ENCODE assay signal across 13 mouse cellular contexts in the genomic region with DNA sequence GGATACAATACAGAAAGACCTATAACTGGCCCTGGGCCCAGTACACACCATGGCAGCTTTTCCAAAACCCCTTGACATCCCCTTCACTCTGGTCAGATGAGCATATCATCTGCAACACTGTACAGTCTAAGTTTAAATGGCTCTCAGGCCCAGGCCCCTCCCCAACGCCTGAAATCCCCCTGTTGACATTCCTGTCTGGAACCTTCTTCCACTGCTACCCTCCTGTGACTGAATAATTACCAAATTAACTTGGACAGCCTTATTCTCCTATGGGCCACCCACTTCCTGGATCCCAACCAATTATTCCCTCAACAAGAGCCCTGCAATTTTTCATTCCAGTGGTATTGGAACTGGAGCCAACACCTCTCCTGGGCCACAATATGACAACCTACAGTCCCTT. TPM values are rescaled to one million over a fixed set of nuclear protein-coding genes. Genes with fewer than 3 reads are reported as not detected.
A peak's percentile ranks its signal among the peaks of the same experiment; 100 is the strongest.
DNase-seq lines count a peak whose midpoint lies in the region; ATAC-seq and TF ChIP-seq lines count a peak whose summit lies in the region.
"Had no signal": no experiment of that assay in that cellular context is flagged by ENCODE, and none has a peak within 500 bp of the region (broad histone marks: within the 10 kb centered on the region; RNA-seq: fewer than 3 reads in every experiment).

No protein-coding gene starts in this region.

- H3K27ac ChIP-seq in intestine, embryonic 14.5 days (ENCODE audit: low read depth), result no peak overlapping the region
- H3K27ac ChIP-seq in intestine, postnatal 0 days (ENCODE audit: low read depth, low read length), result no peak overlapping the region; the same call in 1 of the 2 replicates
- H3K27ac ChIP-seq in lung, embryonic 16.5 days (ENCODE audit: low read length), result peak overlapping the region; percentile 24
- no peak overlapping the region for H3K27ac ChIP-seq in embryonic facial prominence, embryonic 15.5 days (replicated peaks)
- H3K27ac ChIP-seq in stomach, embryonic 16.5 days (ENCODE audit: low read length), result no peak overlapping the region
- H3K27ac ChIP-seq: layer of hippocampus, adult 2 months; midbrain, embryonic 13.5 days had no signal

- 0 out of 2 replicates have a peak overlapping the region, but pooled peaks have one; percentile 55 for H3K4me3 ChIP-seq in intestine, embryonic 14.5 days (ENCODE audit: low read depth, low read length)
- H3K4me3 ChIP-seq in intestine, postnatal 0 days (ENCODE audit: low read depth, low read length), result no peak overlapping the region
- H3K4me3 ChIP-seq in lung, embryonic 16.5 days (ENCODE audit: low read length), result peak overlapping the region; percentile 59; the same call in 1 of the 2 replicates
- no peak overlapping the region for H3K4me3 ChIP-seq in embryonic facial prominence, embryonic 15.5 days (replicated peaks)
- 0 out of 2 replicates have a peak overlapping the region, but pooled peaks have one; percentile 63 for H3K4me3 ChIP-seq in stomach, embryonic 16.5 days (replicated peaks; ENCODE audit: low read length)
- H3K4me3 ChIP-seq: erythroblast, embryonic 14.5 days; layer of hippocampus, adult 2 months; midbrain, embryonic 13.5 days had no signal

- peaks cover 38% of the 10 kb centered on the region for H3K9me3 ChIP-seq in intestine, embryonic 14.5 days (ENCODE audit: control insufficient read depth, low read length)
- H3K9me3 ChIP-seq in intestine, postnatal 0 days (ENCODE audit: control insufficient read depth), result no peaks in the 10 kb centered on the region
- H3K9me3 ChIP-seq in lung, embryonic 16.5 days (ENCODE audit: control insufficient read depth, low read length), result peaks cover 28% of the 10 kb centered on the region
- peaks cover 12% of the 10 kb centered on the region for H3K9me3 ChIP-seq in embryonic facial prominence, embryonic 15.5 days (replicated peaks)
- peaks cover 27% of the 10 kb centered on the region for H3K9me3 ChIP-seq in stomach, embryonic 16.5 days (replicated peaks; ENCODE audit: control insufficient read depth, low read length)

- no peak for DNase-seq in intestine, embryonic 14.5 days (ENCODE audit: low spot score)
- DNase-seq in lung, postnatal 14 days, result no peak
- no peak for DNase-seq in urinary bladder, adult 2 months (ENCODE audit: low spot score)
- DNase-seq: adrenal gland, postnatal 14 days; kidney, adult 11 months; liver, postnatal 0 days had no signal

- no peak overlapping the region for H3K9ac ChIP-seq in intestine, embryonic 14.5 days (ENCODE audit: low read length)
- H3K9ac ChIP-seq in intestine, postnatal 0 days (ENCODE audit: low read depth, low read length), result no peak overlapping the region
- no peak overlapping the region for H3K9ac ChIP-seq in lung, embryonic 16.5 days (ENCODE audit: low read length)
- H3K9ac ChIP-seq in embryonic facial prominence, embryonic 15.5 days, result no peak overlapping the region
- no peak overlapping the region for H3K9ac ChIP-seq in stomach, embryonic 16.5 days (ENCODE audit: low read length)
- H3K9ac ChIP-seq: liver, postnatal 0 days; midbrain, embryonic 13.5 days had no signal

- ATAC-seq in intestine, embryonic 14.5 days (replicated peaks; ENCODE audit: low FRiP score, low TSS enrichment, low read depth), result no peak
- ATAC-seq in intestine, postnatal 0 days, result no peak
- ATAC-seq in lung, embryonic 16.5 days (ENCODE audit: low read depth), result no peak
- no peak for ATAC-seq in embryonic facial prominence, embryonic 15.5 days (ENCODE audit: insufficient number of reproducible peaks, low FRiP score, low TSS enrichment, low read depth)
- no peak for ATAC-seq in stomach, embryonic 16.5 days (ENCODE audit: insufficient read depth, low FRiP score)
- ATAC-seq: liver, postnatal 0 days; midbrain, embryonic 13.5 days had no signal

- peaks cover 84% of the 10 kb centered on the region for H3K36me3 ChIP-seq in intestine, embryonic 14.5 days (ENCODE audit: control insufficient read depth, insufficient read depth, low read length)
- H3K36me3 ChIP-seq in intestine, postnatal 0 days (ENCODE audit: control insufficient read depth, insufficient read depth), result peaks cover 27% of the 10 kb centered on the region
- H3K36me3 ChIP-seq in lung, embryonic 16.5 days (ENCODE audit: control insufficient read depth, insufficient read depth, low read length), result peaks cover 77% of the 10 kb centered on the region
- H3K36me3 ChIP-seq in embryonic facial prominence, embryonic 15.5 days, result peaks cover 82% of the 10 kb centered on the region
- H3K36me3 ChIP-seq in stomach, embryonic 16.5 days (ENCODE audit: control insufficient read depth, insufficient read depth, low read length), result peaks cover 44% of the 10 kb centered on the region

- H3K4me1 ChIP-seq in intestine, embryonic 14.5 days (replicated peaks; ENCODE audit: control insufficient read depth, insufficient read depth, low read length), result peaks cover 27% of the 10 kb centered on the region
- no peaks in the 10 kb centered on the region for H3K4me1 ChIP-seq in intestine, postnatal 0 days (replicated peaks; ENCODE audit: control insufficient read depth, insufficient read depth, low read length)
- peaks cover 42% of the 10 kb centered on the region for H3K4me1 ChIP-seq in lung, embryonic 16.5 days (replicated peaks; ENCODE audit: control insufficient read depth, insufficient read depth, low read length)
- H3K4me1 ChIP-seq in embryonic facial prominence, embryonic 15.5 days, result peaks cover 42% of the 10 kb centered on the region
- H3K4me1 ChIP-seq in stomach, embryonic 16.5 days (ENCODE audit: control insufficient read depth, insufficient read depth, low read length), result peaks cover 40% of the 10 kb centered on the region

- WGBS in intestine, embryonic 14.5 days, result 54% methylated on average over 1 of the region's 1 CpGs
- WGBS in intestine, postnatal 0 days, result 56% methylated on average over 1 of the region's 1 CpGs
- WGBS in lung, embryonic 16.5 days, result 32% methylated on average over 1 of the region's 1 CpGs
- WGBS in embryonic facial prominence, embryonic 15.5 days, result 57% methylated on average over 1 of the region's 1 CpGs
- 59% methylated on average over 1 of the region's 1 CpGs for WGBS in stomach, embryonic 16.5 days

- no peak for TF ChIP-seq CTCF in intestine, postnatal 0 days (IDR thresholded peaks at IDR 0.05; ENCODE audit: low read depth)

- no peaks in the 10 kb centered on the region for H3K27me3 ChIP-seq in intestine, embryonic 14.5 days (replicated peaks; ENCODE audit: control insufficient read depth, insufficient read depth, low read length)
- H3K27me3 ChIP-seq in intestine, postnatal 0 days (replicated peaks; ENCODE audit: control insufficient read depth, insufficient read depth, low read length), result no peaks in the 10 kb centered on the region
- H3K27me3 ChIP-seq in lung, embryonic 16.5 days (ENCODE audit: control insufficient read depth, insufficient read depth, low read depth, low read length), result no peaks in the 10 kb centered on the region
- H3K27me3 ChIP-seq in embryonic facial prominence, embryonic 15.5 days, result no peaks in the 10 kb centered on the region
- H3K27me3 ChIP-seq in stomach, embryonic 16.5 days (ENCODE audit: control insufficient read depth, insufficient read depth, low read length), result no peaks in the 10 kb centered on the region
- H3K27me3 ChIP-seq: midbrain, embryonic 13.5 days had no signal

- peak overlapping the region; percentile 47; the same call in 1 of the 2 replicates for H3K4me2 ChIP-seq in intestine, embryonic 14.5 days (ENCODE audit: low read length)
- no peak overlapping the region for H3K4me2 ChIP-seq in intestine, postnatal 0 days (replicated peaks; ENCODE audit: low read depth)
- H3K4me2 ChIP-seq in lung, embryonic 16.5 days (ENCODE audit: low read depth, low read length), result peak overlapping the region; percentile 51; the same call in 1 of the 2 replicates
- H3K4me2 ChIP-seq in embryonic facial prominence, embryonic 15.5 days (replicated peaks), result peak overlapping the region; percentile 43; the same call in 1 of the 2 replicates
- peak overlapping the region; percentile 48; the same call in 1 of the 2 replicates for H3K4me2 ChIP-seq in stomach, embryonic 16.5 days (ENCODE audit: low read depth, low read length)
- H3K4me2 ChIP-seq: midbrain, embryonic 13.5 days had no signal

RNA-seq across cellular contexts. Expression of a gene that starts 25.4 kb away (rescaled TPM):
- 52.3 and 52.8 TPM in 2 replicates for polyA plus RNA-seq in intestine, embryonic 14.5 days (2014; fragmentation: Nextera tagmentation; extraction: Ambion mirVana)
- polyA plus RNA-seq in intestine, postnatal 0 days (2015; fragmentation: Nextera tagmentation; extraction: Ambion mirVana), result 25.1 and 28.7 TPM in 2 replicates
- 59.0 and 64.4 TPM in 2 replicates for polyA plus RNA-seq in lung, embryonic 16.5 days (2015; fragmentation: Nextera tagmentation; extraction: Ambion mirVana)
- polyA plus RNA-seq in embryonic facial prominence, embryonic 15.5 days (2015; fragmentation: Nextera tagmentation; extraction: Ambion mirVana), result 39.8 and 44.2 TPM in 2 replicates
- polyA plus RNA-seq in stomach, embryonic 16.5 days (2015; fragmentation: Nextera tagmentation; extraction: Ambion mirVana), result 38.6 and 39.3 TPM in 2 replicates
- 35.4 and 51.7 TPM in 2 replicates for polyA plus RNA-seq in urinary bladder, adult 2 months (2012; rRNA removed)

Comparison
In these comparisons a context has a peak if more than half of its experiments do, and no peak if none do; other contexts are left out.
1. H3K4me3 ChIP-seq: peak in intestine, embryonic 14.5 days (single experiment), lung, embryonic 16.5 days (single experiment) and stomach, embryonic 16.5 days (single experiment); none in intestine, postnatal 0 days (single experiment) and embryonic facial prominence, embryonic 15.5 days (single experiment).